Mouse (Mus musculus) adrenal gland, postnatal 36 days (tissue): ENCODE measurements at regions not wholly inside any gene's neighbourhood (a gene's known extent, or its start where the extent isn't known, plus 50 kb on each side); places are given as distances from the start of the nearest gene placed in this dataset.

Experiments
- DNase-seq, 2 experiments: peaks; one replicate each; pipeline ENCODE4 v3.0.0; 2021; ENCODE audit warnings: mixed read lengths in 1 of 2

DNA sequence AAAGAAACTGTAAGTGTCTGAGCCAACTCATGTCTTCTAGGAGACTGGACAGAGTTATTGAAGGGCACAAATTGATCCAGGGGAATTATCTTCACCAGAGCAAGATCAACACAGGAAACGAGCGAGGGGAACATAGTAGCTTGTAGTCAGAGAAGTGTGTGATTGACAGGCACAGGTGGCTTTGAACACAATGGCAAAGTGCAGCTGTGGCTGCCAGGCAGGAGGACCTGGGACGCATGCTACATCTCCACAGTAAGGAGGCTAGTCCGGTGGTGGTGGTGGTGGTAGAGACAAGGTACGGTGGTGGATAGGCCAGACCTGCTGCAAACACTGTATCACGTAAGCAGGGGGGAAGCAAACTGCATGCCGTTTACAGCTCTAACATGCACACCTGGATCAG lies 240.4 kb upstream of the Map3k7 start:
- DNase-seq, result no peak

DNA sequence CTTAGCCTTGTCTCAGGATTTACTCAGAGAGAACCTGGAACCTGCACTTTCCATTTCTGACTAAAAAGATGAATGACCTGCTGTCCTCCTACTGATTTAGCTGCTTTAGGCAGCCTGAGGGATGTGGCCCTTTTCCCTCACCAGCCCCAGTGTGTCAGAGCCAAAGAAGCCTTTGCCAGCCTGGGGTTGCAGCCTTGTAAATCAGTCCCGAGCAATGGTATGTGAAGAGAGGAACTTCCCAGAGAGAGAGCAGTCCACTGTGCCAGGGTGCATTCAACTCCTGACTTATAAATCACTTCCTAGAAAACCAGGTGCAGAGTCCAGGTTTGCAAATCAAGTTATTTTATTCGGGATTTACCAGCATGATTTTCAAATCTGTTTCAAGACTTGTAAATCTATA lies 239.5 kb upstream of the Map3k7 start:
- DNase-seq, result no peak

GRCm38 (mm10) chr4:31727498-31728148 lies 236.3 kb upstream of the Map3k7 start:
- DNase-seq, result no peak

DNA sequence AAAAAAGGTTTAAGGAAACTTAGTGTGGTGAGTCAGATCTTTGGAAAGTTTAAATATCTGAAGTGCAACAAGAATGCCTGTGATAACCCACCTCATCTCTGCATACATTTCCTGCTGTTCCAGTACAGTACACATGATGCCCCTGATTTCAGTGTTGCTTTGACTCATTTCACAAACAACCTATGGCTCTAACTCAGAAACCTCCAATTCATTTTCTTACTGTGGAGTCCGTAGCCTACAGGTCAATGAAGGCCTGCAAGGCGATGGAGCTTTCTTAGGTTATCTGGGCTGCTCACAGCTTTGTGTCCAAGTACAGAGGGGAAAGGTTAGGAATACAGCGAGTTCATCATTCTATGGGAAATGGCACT lies 235.8 kb upstream of the Map3k7 start:
- DNase-seq, result no peak

DNA sequence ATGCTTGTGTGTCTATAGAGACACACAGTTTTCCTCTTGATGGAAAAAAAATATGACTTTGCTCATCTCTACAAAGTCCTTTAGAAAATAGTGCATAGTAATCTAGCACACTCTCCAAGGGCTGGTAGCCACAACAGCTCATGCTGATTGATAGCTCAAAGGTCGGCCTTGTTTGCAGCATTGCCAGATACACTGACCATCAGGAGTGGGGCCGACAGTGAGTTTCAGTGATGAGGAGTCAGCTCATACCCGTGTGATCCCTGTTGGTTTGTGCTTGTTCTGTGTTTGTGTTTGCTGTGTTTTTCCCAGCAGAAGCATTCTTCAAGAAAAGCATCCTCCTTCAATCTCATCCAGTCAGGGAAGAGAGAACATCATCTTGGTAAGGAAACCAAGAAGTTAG lies 220.1 kb upstream of the Map3k7 start:
- DNase-seq, result no peak

DNA sequence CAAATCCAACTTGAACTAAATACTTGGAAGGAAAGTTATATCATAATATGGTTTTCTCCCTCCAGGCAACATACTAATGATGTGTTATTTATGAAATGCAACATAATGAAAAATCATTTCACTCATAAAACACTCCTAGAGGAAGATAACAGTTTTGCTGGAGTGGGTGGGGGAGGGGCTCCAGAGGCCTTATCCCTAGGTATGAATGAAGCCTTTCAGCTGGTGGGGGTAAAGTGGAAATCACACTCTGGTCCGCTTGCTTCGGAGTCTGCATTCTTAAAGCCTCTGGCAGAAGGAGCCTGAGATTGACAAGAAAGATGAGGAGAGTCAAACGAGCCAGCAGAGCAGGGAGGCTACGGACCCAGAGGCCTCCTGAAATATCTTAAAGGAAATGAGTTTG lies 219.5 kb upstream of the Map3k7 start:
- DNase-seq, result no peak

GRCm38 (mm10) chr4:31753677-31754312 lies 210.1 kb upstream of the Map3k7 start:
- no peak for DNase-seq

DNA sequence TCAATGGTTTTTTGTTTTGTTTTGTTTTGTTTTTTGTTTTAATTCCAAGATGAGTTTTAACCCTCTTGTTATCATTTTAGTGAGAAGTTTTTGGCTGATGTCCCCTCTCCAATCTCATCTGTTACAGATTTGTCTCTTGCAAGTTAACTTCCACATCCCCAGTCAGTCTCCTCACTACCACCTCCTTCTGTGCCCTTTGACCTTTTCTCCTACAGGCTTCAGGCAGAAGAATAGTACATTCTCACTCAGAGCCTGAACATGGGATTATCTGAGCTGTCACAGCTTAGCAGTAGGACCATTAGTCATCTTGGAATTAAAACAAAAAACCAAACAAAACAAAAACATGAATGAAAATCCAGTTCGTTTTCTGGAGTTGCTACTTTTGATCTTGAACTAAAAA lies 206.8 kb upstream of the Map3k7 start:
- no peak for DNase-seq

DNA sequence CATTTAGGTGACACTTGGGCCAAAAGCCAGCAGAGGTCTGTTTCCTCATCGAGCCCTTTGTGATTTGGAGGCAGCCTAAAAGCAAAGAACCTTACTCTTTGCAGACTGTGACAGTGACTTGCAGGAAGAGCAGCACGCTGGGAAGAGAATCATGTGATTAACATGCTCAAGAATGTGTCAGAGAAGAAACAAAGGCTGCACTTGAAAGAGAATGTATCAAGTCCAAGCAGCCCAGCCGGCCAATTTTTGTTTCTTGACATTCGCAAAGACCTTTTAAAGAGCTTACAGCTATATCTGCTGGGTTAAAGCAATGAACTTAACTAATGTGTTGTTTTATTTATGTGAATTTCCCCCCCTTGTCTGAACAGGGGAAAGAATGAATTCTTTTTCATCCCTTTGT lies 203.8 kb upstream of the Map3k7 start:
- no peak for DNase-seq

DNA sequence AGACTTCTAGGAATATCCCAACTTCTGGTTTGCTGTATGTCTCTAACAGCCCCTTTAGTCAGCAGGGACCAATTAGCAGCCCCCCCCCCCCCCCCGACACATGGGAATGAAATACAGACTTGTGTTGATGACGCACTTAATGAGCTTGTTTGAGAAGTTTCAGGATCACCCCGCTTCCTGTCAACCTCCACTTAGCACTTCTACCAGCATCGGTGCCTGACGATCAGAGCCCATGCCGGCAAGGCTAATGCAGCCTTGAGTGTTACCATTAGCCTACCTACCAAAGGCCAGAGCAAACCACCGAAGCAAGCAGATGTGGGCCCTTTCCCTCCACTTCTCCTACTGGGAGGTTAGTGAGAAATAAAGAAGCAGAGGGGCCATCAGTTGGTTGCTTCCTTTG lies 201.7 kb upstream of the Map3k7 start:
- DNase-seq, result no peak

- no peak for DNase-seq
Measured at GRCm38 (mm10) chr4:31768026-31768626, 195.8 kb upstream of the Map3k7 start.

- no peak for DNase-seq
Measured at GRCm38 (mm10) chr4:31769325-31769724, 194.6 kb upstream of the Map3k7 start.

DNA sequence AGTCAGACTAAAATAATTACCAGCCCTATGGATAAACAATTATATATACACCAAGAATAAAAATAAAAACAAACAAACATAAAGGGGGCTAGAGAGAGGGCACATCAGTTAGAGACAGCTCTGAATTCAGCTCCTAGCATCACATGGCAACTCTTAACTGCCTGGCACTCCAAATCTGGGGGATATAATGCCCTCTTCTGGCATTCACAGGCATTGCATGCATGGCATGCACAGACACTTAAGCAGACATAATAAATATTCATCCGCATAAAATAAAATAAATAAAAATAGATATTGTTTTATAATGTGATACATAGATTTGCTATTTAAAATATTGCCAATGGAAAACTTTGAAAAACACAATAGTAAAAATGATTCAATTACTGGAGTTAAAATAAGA lies 177.6 kb upstream of the Map3k7 start:
- no peak for DNase-seq

DNA sequence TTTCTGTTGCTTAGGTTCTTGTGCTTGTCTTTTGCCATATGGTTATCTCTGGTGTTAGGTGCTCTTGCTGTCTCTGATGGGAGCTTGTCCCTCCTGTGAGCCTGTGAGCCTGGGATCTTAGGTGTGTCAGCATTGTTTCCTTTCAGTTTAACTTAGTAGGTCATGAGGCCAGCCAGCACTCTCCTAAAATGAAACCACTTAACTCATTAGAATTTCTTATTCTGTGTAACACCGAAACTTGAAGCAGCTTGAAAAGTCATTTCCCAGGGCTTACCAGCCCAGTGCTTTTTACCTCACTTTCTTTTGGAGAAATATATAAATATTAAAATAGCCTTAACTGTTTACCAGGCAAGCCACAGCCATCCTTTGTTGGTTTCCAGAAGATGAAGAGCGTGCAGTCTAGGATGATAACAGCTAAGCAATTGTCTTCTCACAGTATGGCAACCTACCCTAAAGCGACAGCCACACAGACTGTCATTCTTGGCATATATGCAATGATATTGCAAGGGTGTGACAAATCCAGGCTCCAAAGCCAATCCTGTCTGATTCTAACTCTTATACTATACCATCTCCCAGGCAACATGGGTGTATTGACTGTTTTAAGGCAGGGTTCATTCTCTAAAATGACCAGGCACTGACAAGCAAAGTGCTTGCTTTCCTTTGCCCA lies 146.2 kb upstream of the Map3k7 start:
- no peak for DNase-seq

GRCm38 (mm10) chr4:31819521-31820259 lies 144.2 kb upstream of the Map3k7 start:
- DNase-seq, result no peak

GRCm38 (mm10) chr4:31823574-31824348 lies 140.1 kb upstream of the Map3k7 start:
- peak in 1 of 2 experiments; percentile 12 for DNase-seq

- no peak for DNase-seq
Measured at GRCm38 (mm10) chr4:31824518-31825437, 139.1 kb upstream of the Map3k7 start.

DNA sequence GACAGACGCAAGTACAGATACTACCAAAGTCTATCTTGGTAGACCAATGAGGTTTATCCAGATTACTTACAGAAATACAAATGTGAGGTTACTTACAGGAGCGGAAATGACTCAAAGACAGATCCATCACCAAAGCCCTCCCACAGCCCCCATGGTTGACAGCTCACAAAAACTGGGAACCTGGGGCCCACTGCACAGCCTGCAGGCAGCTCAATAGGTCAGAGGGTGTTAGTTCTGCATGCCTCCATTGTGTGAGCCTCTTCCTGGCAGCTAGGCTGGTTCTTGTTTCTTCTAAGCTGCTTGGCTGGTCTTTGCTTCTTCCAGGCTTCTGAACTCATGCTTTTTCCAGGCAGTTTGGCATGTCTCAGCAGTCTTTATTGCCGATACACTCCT lies 138.5 kb upstream of the Map3k7 start:
- no peak for DNase-seq

DNA sequence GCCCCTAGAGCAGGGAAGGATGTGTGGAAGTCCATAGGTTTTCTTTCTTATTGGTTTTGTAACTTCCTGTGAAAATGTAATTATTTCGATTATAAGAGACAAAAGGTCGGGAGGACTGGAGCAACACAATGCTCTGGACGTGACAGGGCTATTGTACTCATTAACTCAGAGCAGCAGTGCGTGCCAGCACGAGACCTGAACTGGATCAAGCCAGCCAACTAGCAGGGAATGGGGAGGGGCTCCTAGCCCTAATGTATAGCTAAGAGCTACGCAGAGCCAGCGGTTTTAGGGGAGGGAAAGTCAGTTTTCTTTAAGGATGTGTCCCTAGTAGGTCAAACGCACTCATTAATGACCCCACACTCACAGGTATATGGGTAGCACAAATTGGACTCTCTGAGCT lies 137.2 kb upstream of the Map3k7 start:
- DNase-seq, result no peak

GRCm38 (mm10) chr4:31827266-31827665 lies 136.6 kb upstream of the Map3k7 start:
- DNase-seq, result peak; percentile 24 to 41

- no peak for DNase-seq
Measured at GRCm38 (mm10) chr4:31830241-31830640, 133.7 kb upstream of the Map3k7 start.
